Mouse (Mus musculus): ENCODE measurements around the gene Exoc8. TPM values are rescaled to one million over a fixed set of nuclear protein-coding genes. Genes with fewer than 3 reads are reported as not detected.

The Exoc8 gene
- polyA plus RNA-seq (2012; rRNA removed) = 12.6 and 13.5 TPM in 2 replicates

DNA sequence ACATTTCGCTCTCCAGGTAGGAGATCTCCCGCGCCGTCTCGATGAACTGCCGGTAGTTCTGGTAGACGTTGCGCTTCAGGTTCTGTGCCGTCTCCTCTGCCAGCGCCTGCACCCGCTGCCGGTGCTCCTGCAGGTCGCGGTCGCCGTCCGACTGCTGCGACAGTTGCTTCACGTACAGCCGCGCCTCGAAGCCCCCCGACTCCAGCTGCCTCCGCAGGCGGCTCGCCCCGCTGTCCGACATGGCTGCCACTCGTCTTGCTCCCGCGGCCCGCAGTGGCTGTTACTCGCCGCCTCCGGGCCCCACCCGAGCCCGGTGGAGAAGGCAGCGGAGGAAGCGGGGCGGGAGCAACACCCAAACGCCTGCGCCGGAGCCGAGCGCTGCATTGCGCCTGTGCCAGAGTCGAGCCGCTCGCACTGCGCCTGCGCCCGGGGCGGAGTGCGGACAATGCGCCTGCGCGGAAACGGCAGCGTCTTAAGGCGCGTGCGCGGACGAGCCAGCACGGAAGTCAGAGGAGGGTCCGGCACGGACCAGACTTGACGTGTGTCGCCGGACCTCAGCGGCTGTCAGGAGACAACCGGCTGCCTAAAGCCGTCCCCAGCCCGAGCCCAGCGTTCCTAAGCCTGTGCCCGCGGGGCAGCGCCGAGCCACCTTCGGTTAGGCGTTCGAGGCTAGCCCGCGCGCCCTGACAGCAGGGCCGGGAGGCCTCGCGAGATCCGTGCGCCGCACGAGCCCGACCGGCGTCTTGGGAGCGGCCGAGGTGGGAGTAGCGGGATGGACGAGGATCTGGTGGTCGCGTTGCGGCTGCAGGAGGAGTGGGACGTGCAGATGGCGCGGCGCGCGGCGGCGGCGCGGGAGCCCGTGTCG is at the start of gene Exoc8, which contains the start of gene Sprtn:
TSS of gene Exoc8 (minus strand) at position 320 of the 865 bp plus-strand sequence.
TSS of gene Sprtn (plus strand) at position 501 of the 865 bp plus-strand sequence.

DNA sequence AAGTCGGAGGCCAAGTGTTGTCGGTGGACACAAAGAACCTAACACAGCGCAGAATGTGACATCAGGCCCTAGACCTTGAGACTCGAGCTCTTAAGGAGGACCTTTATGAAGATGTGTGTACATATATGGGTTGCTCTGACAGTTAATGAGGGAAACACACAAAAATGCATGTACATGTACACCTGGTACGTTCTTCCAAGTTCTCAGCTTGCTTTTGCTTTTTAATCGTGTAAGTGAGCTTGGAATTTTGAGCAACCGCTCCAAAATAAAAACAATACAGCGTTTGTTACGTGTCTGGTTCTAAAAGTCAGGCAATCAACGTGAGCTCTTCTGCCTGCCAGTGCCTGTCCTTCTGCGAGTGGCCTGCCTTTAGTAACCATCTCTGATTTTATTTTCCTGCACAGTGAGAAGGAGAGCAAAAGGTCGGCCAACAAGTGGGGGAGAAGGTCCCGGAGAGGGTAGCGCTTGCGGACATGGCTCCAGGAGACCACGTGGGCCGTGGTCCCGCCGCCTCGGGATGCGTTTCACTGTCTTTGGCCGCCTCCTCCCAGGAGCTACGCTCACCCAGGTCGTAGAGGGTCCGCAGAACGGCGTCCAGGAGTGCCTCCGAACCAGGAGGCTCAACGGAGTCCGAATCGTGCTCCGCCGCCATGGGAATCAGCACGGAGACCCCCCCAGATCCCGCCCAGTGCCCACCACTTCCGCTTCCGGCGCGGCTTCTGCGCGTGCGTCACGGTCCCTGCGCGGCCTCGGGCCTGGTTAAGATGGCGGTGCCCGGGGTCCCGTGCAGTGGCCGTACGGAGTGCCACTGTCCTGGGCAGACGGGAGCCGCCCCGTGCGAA is 35.0 kb downstream of the Exoc8 start, which contains the start of the genes Gnpat and 2810004N23Rik:
TSS of gene Gnpat (plus strand) at position 713 of the 842 bp plus-strand sequence.
TSS of gene 2810004N23Rik (minus strand) at position 800 of the 842 bp plus-strand sequence.

Other genes starting within 250 kb of the Exoc8 start
- gene 2310022B05Rik, start 234.3 kb downstream of the Exoc8 start, polyA plus RNA-seq (2012; rRNA removed) = 45.9 and 51.5 TPM in 2 replicates
- gene Ttc13, start 175.7 kb downstream of the Exoc8 start, polyA plus RNA-seq (2012; rRNA removed) = 15.4 and 15.5 TPM in 2 replicates
- 11.9 and 13.1 TPM in 2 replicates for gene Arv1, start 175.6 kb downstream of the Exoc8 start, polyA plus RNA-seq (2012; rRNA removed)
- gene Fam89a, start 145.9 kb downstream of the Exoc8 start, polyA plus RNA-seq (2012; rRNA removed) = 1.3 and 2.1 TPM in 2 replicates
- gene Trim67, start 104.6 kb downstream of the Exoc8 start, polyA plus RNA-seq (2012; rRNA removed) = 0.10 and 0.12 TPM in 2 replicates
- 28.0 and 28.5 TPM in 2 replicates for gene Gnpat, start 34.7 kb downstream of the Exoc8 start, polyA plus RNA-seq (2012; rRNA removed)
- gene 2810004N23Rik, start 34.6 kb downstream of the Exoc8 start, polyA plus RNA-seq (2012; rRNA removed) = 7.7 and 8.9 TPM in 2 replicates
- 10.7 and 11.7 TPM in 2 replicates for gene Sprtn, start 181 bp upstream of the Exoc8 start, polyA plus RNA-seq (2012; rRNA removed)
- 33.0 and 36.5 TPM in 2 replicates for gene Egln1, start 51.6 kb upstream of the Exoc8 start, polyA plus RNA-seq (2012; rRNA removed)
- gene Tsnax, start 115.3 kb upstream of the Exoc8 start, polyA plus RNA-seq (2012; rRNA removed) = 23.3 and 23.7 TPM in 2 replicates
- gene Disc1, start 156.5 kb upstream of the Exoc8 start, polyA plus RNA-seq (2012; rRNA removed) = 0.21 and 0.51 TPM in 2 replicates